Mouse (Mus musculus) frontal cortex, postnatal 10 days (tissue): ENCODE results near the gene Mef2c.

Experiments
- DNase-seq, 2 experiments: peaks; one replicate each; pipeline ENCODE4 v3.0.0; 2022; ENCODE audit warnings: low spot score in 2 of 2, mixed read lengths in 1 of 2

Mef2c gene

DNA sequence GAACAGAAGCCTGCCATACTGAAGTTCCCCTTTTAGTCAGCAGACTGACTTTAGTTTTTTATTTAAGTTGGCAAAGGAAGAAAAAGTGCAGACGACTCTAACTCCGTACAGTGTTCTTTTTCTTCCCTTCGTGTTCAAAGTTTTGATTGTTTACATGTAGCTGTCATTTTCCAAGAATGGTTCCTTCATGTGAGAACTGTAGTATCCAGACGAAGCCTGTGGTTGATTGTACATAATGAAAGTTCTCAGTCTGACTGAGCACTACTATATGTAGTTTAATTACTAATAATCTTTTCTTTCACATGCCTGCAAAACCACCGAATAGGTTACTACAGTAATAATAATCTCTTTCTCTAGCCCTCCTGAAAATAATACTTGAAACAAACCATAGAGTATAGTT, 68.6 kb downstream of the Mef2c start:
- DNase-seq, result no peak

DNA sequence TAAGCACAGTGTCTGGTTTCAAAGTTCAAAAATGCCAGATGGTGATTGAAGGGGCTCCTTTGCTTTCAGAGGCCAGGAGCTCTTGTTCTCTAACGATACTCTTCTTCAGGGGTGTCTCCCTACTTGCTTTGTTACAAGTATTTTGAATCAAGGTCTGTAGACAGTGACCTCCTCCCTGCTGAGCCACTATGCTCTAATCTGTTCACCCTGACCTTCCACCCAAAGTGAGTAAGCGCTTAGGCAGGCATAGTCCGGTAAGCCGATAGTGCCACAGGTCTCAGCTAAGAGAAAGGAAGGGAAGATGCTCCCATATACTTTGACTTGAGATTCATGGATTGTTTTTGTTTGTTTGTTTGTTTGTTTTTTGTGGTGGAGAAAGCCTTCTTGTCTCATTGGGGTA, 69.5 kb downstream of the Mef2c start:
- DNase-seq, result no peak

- DNase-seq, result no peak
These were observed 70.2 kb downstream of the Mef2c start for GRCm38 (mm10) chr13:83573855-83574583.

DNA sequence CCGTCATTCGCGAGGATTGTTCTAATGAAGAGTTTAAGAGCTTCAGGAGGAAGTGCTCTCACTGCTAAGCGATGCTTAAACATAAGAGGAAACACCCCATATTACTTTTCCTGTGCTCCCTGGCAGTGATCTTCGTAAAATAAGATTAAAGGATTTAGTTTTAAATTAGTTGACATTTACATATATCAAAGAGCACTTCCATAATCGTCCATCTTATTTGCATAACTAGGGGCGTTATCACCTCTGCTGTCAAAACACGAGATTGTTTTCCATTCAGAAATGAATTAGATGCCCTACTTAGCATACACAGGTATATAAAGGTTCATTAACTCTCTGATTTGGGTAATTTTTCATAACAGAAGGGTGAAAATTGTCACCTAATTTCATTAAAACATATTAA, 71.0 kb downstream of the Mef2c start:
- no peak for DNase-seq

DNA sequence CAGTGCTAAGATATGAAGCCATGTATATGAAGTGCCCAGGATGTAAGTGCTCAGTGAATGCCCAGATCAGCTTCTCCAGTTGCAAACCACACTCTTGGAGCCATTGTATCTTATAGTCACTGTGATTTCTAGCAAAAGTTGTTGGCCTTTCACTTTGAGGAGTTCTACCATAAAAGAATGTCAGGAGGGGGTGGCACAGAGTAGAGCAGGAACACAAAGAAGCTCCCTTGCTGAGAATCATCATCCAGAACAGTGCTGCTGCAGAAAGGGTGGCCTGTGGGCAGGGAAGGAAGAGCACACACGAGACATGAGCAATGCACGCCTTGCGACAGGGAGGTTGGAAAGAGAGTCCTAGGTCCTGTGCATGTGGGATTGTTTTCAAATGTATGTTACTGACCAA, 75.6 kb downstream of the Mef2c start:
- no peak for DNase-seq

DNA sequence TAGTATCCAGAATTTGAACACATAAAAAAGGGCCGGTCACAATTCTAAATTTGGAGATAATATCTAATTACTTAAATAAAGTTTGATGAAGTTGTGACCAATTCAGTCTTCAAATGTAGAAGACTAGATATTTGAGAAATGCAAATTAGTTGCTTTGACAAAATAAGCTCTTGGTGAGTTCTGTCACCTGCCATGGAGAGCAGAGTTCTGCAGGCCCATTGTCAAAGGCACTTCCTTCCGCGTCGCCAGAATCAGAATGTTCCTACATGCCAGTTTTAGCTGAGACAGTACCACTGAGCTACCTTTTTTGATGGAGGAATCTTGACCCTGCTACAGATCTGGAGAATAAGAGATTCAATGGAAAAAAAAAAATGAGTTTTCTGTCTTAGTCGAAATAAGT, 77.0 kb downstream of the Mef2c start:
- no peak for DNase-seq

DNA sequence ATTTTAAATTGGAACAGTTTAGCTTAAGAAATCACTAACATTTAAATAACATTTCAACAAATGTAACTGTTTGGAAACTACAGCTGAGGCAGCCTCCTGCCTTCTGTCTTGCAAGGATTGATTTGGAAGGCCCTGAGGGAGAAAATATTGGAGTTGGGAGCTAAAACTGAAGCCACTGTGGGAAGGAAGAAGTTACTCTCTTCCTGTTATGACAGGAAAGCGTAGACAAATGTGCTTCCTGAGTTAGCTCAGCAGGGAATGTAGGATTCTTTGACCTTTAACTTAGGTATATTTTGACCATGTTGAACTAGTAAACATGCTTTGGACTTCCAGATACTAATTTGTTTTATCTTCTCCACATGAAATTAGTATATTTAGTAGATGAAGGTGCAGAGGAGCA, 78.7 kb downstream of the Mef2c start:
- no peak for DNase-seq

DNA sequence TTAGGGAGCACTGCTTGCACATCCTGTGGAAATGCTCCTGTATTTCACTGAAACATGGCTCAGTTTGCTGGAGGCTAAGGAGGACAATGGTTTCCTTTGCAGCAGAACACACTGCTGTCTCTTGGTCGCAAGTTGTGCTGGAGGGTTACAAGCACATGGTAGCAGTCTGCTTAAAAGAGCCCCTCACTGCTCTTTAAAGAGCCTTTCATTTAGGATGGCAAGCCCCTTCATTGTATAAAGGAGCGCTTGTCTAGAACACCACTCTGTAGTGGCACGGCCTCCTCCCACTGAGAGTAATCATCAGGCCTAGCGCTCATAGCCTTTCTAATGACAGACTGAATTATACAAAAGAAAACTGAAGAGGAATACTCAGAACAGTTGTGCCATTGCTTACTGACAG, 80.0 kb downstream of the Mef2c start:
- no peak for DNase-seq

DNA sequence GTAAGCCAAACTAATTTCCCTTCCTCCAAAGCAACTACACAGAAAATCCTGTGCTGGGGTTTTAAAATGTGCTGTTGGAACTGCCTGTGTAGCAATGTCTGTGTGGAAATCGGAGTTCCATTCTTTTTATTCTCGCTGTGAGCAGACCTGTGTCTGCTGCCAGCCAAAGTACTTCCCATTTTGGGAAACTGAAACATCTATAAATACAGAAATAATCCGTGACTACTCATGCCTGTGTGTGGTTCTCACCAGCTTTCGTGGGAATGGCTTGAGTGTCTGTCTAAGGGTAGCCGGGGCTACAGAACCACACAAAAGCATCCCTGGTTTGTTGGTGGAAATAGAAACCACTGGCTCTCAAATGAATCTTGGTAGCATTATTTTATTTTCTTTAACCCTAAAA, 81.5 kb downstream of the Mef2c start:
- no peak for DNase-seq

DNA sequence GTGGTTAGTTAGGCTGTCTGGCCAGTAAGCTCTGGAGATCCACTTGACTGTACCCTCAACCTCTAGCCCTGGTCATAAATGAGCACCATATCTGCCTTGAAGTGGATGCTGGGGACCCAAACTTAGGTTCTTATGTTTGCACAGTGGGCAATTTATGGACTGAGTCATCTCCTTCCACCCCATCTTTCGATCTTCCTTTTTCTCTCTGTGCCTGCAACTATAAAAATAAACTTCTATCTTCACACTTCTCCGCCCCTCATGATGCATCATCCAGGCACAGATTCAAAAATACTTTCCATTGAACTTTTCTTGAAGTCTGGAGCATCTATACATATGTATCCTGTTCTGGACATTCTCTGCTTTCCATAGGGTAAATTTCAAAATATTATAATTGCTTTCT, 84.4 kb downstream of the Mef2c start:
- DNase-seq, result no peak

- no peak for DNase-seq
These were observed 87.1 kb downstream of the Mef2c start for GRCm38 (mm10) chr13:83590886-83591285.

GRCm38 (mm10) chr13:83595429-83595828, 91.6 kb downstream of the Mef2c start:
- no peak for DNase-seq

- DNase-seq, result no peak
These were observed 93.3 kb downstream of the Mef2c start for GRCm38 (mm10) chr13:83596989-83597738.

GRCm38 (mm10) chr13:83597739-83598210, 93.9 kb downstream of the Mef2c start:
- DNase-seq, result no peak

- no peak for DNase-seq
These were observed 96.5 kb downstream of the Mef2c start for GRCm38 (mm10) chr13:83600301-83600700.

GRCm38 (mm10) chr13:83601741-83602140, 97.9 kb downstream of the Mef2c start:
- no peak for DNase-seq

DNA sequence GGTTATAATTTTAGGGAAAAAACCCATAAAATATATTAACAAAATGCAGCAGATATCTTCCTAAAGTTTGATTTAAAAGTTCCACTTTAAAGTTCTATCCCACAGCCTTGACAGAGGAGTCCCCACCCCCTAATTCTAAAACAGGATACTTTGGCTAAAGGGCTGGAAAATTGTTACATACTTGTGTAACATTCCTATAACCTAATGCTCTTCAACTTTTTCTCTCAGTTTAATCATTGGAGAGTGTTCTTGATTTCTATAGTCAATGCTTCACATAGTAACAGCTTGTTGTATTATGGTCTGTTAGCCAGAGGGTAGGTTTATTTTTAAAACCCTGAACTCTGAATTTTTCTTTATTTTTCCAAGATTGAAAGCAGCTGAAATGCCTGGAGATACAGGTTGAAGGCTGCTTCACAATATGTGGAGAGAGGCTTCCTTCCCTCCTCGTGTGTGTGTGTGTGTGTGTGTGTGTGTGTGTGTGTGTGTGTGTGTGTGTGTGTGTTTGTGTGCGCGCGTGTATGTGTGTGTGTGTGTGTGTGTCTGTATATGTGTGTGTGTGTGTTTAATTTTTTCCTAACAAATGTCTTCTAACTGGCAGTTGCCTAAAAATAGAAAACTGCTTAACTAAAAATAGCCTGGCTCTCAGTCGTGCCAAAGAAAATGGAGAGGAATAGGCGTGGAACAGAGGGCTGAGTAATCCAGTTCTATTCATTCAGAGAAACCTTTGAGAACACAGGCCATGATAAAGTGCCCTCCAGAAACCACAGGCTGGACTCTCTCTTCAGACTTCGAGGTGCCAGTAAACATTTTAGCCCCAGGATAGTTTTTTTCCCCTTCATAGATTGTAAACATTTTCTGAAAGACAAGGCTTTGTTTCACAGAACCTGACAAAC, 99.8 kb downstream of the Mef2c start:
- no peak for DNase-seq

DNA sequence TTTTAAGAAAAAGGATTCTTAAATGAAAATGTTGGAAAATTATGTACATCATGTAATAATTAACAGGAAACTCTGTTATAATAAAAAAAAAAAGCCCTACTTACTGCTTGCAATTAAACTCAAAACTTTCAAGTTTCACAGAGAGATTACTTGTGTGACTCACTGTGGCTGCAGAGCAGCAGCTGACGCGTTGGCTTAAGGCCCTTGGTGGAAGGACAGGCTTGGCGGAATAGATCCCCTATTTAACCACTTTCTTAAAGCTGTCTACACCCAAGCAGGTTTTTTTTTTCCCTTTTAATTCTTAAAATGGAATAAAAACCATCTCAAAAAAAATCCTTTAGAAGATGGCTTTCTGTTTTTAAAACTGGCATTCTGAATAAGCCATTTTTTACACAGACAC, 100.5 kb downstream of the Mef2c start:
- DNase-seq, result no peak

GRCm38 (mm10) chr13:83604785-83605184, 101.0 kb downstream of the Mef2c start:
- no peak for DNase-seq

GRCm38 (mm10) chr13:83607883-83608581, 104.2 kb downstream of the Mef2c start:
- DNase-seq, result no peak

- no peak for DNase-seq
These were observed 105.2 kb downstream of the Mef2c start for GRCm38 (mm10) chr13:83608851-83609516.
